Mouse (Mus musculus): Measurements from ENCODE around the gene Gm10718.
A peak's percentile ranks its signal among the peaks of the same experiment; 100 is the strongest.
"Not testable (repeated sequence)": the region's sequence is repeated elsewhere in the genome, so short reads cannot be mapped to it uniquely, and the experiment has no call there.

Gene Gm10718

DNA sequence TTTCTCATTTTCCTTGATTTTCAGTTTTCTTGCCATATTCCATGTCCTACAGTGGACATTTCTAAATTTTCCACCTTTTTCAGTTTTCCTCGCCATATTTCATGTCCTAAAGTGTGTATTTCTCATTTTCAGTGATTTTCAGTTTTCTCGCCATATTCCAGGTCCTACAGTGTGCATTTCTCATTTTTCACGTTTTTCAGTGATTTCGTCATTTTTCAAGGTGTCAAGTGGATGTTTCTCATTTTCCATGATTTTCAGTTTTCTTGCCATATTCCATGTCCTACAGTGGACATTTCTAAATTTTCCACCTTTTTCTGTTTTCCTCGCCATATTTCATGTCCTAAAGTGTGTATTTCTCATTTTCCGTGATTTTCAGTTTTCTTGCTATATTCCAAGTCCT lies 2.3 kb downstream of the Gm10718 start:
- peak; percentile 40 to 51 for DNase-seq

DNA sequence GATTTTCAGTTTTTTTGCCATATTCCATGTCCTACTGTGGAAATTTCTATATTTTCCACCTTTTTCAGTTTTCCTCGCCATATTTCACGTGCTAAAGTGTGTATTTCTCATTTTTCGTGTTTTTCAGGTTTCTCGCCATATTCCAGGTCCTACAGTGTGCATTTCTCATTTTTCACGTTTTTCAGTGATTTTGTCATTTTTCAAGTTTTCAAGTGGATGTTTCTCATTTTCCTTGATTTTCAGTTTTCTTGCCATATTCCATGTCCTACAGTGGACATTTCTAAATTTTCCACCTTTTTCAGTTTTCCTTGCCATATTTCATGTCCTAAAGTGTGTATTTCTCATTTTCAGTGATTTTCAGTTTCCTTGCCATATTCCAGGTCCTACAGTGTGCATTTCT lies 2.8 kb downstream of the Gm10718 start:
- DNase-seq: not testable (repeated sequence)

DNA sequence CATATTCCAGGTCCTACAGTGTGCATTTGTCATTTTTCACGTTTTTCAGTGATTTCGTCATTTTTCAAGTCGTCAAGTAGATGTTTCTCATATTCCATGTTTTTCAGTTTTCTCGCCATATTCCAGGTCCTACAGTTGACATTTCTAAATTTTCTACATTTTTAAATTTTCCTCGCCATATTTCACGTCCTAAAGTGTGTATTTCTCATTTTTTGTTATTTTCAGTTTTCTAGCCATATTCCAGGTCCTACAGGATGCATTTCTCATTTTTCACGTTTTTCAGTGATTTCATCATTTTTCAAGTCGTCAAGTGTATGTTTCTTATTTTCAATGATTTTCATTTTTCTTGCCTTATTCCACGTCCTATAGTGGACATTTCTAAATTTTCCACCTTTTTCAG lies 3.4 kb downstream of the Gm10718 start:
- not testable (repeated sequence) for DNase-seq

- DNase-seq: not testable (repeated sequence)
These were observed 3.9 kb downstream of the Gm10718 start for GRCm38 (mm10) chr9:3027200-3027599.

GRCm38 (mm10) chr9:3029276-3030000 lies 6.1 kb downstream of the Gm10718 start:
- DNase-seq: peak; percentile 7 to 11

DNA sequence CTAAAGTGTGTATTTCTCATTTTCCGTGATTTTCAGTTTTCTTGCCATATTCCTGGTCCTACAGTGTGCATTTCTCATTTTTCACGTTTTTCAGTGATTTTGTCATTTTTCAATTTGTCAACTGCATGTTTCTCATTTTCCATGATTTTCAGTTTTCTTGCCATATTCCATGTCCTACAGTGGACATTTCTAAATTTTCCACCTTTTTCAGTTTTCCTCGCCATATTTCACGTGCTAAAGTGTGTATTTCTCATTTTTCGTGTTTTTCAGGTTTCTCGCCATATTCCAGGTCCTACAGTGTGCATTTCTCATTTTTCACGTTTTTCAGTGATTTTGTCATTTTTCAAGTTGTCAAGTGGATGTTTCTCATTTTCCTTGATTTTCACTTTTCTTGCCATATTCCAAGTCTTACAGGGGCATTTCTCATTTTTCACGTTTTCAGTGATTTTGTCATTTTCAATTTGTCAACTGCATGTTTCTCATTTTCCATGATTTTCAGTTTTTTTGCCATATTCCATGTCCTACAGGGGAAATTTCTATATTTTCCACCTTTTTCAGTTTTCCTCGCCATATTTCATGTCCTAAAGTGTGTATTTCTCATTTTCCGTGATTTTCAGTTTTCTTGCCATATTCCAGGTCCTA lies 7.5 kb downstream of the Gm10718 start:
- DNase-seq: peak in 1 of 2 experiments; percentile 26

- DNase-seq: not testable (repeated sequence)
These were observed 11.0 kb downstream of the Gm10718 start, which contains the start of gene Gm17535 for GRCm38 (mm10) chr9:3034299-3034698. TSS of gene Gm17535 (plus strand) at chr9:3034599.

- not testable (repeated sequence) for DNase-seq
These were observed 13.2 kb downstream of the Gm10718 start, which contains the start of gene Gm10715 for GRCm38 (mm10) chr9:3036577-3036976. TSS of gene Gm10715 (plus strand) at chr9:3036877.

- DNase-seq: not testable (repeated sequence)
These were observed 14.8 kb downstream of the Gm10718 start for GRCm38 (mm10) chr9:3038161-3038560.

All from cerebellum, postnatal 14 days (tissue).